Mouse (Mus musculus): ENCODE results near the gene Rnf130.

GRCm38 (mm10) chr11:50098961-50099481 is 73.9 kb downstream of the Rnf130 start:
- TF ChIP-seq CTCF (IDR thresholded peaks at IDR 0.05), result no peak
- TF ChIP-seq EP300 (IDR thresholded peaks at IDR 0.05), result no peak

Measured in lung, postnatal 0 days (tissue).